Mouse (Mus musculus): ENCODE results near the gene Psmd6.

The Psmd6 gene

DNA sequence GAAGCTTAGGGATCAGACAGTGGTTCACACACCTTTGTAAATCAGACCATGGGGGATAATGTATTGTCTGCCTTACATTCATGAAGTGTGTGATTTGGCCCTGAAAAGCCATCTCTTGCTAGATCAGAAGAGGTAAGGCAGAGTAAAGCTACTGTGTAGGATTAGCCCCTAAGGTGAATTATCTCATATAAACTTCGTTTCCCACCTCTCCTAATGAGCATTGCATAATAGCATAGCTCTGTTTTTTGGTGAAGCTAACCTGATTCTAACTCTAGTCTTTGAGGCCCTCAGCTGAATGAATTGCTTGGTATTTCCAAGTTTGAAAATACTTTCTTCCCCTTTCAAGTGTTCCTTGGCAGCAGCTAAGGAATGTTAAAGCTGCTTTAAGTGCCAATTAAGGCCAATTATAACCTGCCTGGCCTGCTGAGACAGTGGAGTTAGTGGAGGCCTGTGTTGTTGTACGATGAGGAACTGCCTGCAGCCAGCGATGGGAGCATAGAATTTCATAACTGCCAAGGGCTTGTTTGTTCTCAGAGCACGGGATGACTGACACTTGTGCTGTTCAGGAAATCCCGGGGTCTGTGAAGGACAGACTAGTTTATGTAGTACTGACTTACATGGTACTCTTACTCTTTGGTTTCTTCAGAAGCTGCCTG, 56.2 kb downstream of the Psmd6 start:
- CTCF ChIA-PET = no interaction called here

DNA sequence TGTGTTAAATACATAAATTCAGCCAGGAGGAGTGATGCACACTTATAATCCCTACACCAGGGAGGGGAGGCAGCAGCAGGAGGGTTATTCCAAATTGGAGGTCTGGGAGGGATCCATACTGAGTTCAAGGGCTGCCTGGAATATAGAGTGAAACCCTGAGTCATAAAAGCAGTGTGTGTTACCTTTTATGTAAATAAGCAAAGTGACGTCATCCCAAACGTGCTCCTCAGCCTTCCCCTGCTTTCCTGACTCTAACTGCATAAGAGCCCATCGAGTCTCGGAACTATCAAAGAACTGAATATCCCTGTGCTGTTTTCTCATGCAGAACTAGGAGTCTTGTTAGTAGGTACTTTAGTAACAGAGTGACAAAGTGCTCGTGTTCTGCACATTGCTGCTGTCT, 57.4 kb downstream of the Psmd6 start:
- CTCF ChIA-PET = no interaction called here

DNA sequence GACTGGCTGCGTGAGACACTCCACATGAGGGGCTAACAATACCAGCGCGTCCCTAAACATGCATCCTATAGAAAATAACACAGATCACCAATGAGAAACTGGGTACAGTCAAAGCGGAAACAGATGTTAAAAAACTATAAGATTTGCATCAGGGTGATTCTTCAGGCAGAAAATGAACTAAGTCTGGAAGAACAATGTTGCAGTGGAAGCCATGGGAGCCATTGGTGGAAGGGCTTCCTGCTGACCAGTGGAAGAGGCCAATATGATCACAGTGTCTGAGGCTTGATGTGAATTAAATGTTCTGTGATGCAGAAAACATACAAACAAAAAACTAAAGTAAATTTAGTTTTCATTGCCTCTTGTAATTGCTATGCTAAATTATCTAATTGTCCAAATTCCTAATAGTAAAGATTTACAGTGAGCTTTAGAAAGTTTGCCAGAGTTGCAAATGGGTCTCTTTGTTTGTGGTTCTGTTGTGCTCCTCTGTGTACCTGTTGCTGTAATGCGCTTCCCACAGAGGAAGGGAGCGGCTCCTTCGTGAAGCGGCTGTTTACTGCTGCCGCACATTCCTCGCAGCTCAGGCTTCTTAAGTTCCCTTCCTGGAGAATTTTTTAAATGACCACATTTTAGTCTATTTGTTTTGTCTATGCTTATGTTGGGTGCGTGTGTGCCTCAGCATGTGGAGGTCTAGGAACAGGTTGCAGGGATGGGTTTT, 58.1 kb downstream of the Psmd6 start:
- CTCF ChIA-PET = no interaction called here
